Mouse (Mus musculus): ENCODE data around the gene Eif2ak3. TPM values are rescaled to one million over a fixed set of nuclear protein-coding genes. Genes with fewer than 3 reads are reported as not detected.

The Eif2ak3 gene
- total RNA-seq, 2 experiments from 2014 or later = 7.9 to 9.3 TPM

DNA sequence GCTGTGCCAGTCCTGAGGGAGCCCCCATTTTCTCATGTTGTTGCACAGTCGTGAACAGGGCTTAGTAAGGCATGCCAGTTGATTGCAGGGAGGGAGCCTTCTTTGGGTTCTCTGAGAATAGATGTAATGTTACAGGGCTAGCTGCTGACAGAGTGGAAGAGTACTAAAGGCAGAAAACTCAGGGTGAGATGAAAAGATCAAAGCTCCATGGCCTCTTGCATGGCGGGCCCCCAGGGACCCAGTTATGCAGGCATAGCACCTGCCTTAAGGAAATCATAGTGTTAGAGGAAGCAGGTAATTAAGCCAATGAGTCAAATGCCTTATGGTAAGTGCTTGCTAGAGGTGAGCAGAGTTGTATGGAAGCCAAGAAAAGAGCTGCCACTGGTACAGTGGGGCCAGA lies 14.9 kb upstream of the Eif2ak3 start:
- intact Hi-C loops (cut with DNase I) = no loop called here
- DNase-seq (ENCODE audit: low spot score) = no peak

DNA sequence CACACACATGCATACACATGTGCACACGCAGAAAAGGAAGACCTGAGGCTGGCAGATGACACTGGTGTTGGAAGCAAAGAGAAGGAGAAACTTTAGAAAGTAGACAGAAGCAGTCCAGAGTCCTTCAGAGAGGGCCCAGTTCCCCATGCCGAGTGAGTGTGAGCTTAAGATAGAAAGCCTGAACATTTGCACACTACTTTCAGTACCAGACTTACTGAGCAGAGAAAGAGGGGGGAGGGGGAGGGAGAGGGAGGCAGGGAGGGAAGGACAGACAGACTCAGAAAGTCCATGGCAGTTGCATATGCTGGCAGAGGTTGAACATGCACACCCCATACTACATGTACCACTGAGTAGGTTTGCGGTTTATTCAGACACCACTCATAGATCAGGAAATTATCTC lies 13.8 kb upstream of the Eif2ak3 start:
- intact Hi-C loops (cut with DNase I) = no loop called here
- no peak for DNase-seq (ENCODE audit: low spot score)

DNA sequence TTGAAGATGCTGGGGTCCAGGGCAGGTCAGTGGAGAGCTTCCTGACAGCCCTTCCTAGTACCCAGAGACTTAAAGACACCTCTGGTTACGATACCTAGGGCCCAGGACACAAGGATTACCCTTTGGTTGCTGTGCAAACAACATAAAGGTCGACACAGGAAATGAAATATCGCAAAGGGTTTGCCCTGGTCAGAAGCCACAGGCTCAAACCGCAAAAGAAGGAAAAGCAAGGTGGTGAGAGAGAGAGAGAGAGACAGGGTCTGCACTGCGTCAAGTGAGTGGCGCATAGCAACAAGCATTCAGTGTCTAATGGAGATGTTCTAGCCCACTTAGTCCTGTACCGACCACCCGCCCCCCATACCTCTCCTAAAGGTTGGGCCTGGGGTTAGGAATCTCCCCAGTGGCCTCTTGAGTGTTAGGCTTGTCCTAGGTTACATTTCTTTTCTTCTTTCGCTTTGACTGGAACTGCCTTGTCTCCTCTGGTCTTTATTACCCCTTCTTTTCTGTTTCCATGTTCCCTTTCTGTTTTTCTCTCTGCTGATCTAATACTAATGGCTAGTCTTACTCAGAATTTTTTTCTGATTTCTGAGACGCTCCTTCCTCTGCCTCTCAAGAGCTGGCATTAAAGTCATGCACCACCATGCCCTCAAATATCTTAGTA lies 13.0 kb upstream of the Eif2ak3 start:
- intact Hi-C loops (cut with DNase I) = no loop called here
- DNase-seq (ENCODE audit: low spot score) = no peak

DNA sequence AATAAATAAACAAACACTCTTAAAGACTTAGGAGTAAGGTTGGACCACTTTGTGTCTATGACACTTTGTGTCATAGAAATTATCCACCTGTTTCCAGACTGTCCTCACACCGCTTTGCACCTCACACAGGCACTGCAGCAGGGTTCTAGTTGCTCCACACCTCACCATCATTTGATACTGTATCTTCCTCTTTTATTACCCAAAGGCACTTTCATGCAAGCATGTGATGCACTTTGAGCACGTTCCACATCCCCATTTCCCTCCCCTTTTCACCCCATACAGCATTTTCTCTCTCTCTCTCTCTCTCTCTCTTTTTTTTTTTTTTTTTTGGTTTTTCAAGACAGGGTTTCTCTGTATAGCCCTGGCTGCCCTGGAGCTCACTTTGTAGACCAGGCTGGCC lies 7.0 kb upstream of the Eif2ak3 start:
- DNase-seq (ENCODE audit: low spot score) = no peak
- intact Hi-C loops (cut with DNase I) = no loop called here

- intact Hi-C loops (cut with DNase I) = no loop called here
- no peak for DNase-seq (ENCODE audit: low spot score)
Observed at GRCm38 (mm10) chr6:70838532-70838931, 5.8 kb upstream of the Eif2ak3 start.

- intact Hi-C loops (cut with DNase I) = loop anchor here (2.0 kb wide), 1 partner anchor 15 kb away; no protein-coding TSS in a partner anchor
- no peak for DNase-seq (ENCODE audit: low spot score)
Observed at GRCm38 (mm10) chr6:70840281-70840680, 4.0 kb upstream of the Eif2ak3 start.

GRCm38 (mm10) chr6:70842991-70843390 lies 1.3 kb upstream of the Eif2ak3 start:
- no peak for DNase-seq (ENCODE audit: low spot score)
- intact Hi-C loops (cut with DNase I) = loop anchor here (2.0 kb wide), 1 partner anchor 30 kb away; no protein-coding TSS in a partner anchor

GRCm38 (mm10) chr6:70844896-70845646 lies 756 bp downstream of the Eif2ak3 start:
- intact Hi-C loops (cut with DNase I) = loop anchor here (2.0 kb wide), 1 partner anchor 36 kb away; no protein-coding TSS in a partner anchor

GRCm38 (mm10) chr6:70847386-70847785 lies 3.1 kb downstream of the Eif2ak3 start:
- intact Hi-C loops (cut with DNase I) = no loop called here
- DNase-seq (ENCODE audit: low spot score) = no peak

More at GRCm38 (mm10) chr6:70844896-70845646, 756 bp downstream of the Eif2ak3 start:
- DNase-seq (ENCODE audit: low spot score) = no peak

GRCm38 (mm10) chr6:70853371-70853770 lies 9.1 kb downstream of the Eif2ak3 start:
- DNase-seq (ENCODE audit: low spot score) = no peak
- intact Hi-C loops (cut with DNase I) = no loop called here

GRCm38 (mm10) chr6:70855529-70856309 lies 11.4 kb downstream of the Eif2ak3 start:
- DNase-seq (ENCODE audit: low spot score) = no peak
- intact Hi-C loops (cut with DNase I) = no loop called here

DNA sequence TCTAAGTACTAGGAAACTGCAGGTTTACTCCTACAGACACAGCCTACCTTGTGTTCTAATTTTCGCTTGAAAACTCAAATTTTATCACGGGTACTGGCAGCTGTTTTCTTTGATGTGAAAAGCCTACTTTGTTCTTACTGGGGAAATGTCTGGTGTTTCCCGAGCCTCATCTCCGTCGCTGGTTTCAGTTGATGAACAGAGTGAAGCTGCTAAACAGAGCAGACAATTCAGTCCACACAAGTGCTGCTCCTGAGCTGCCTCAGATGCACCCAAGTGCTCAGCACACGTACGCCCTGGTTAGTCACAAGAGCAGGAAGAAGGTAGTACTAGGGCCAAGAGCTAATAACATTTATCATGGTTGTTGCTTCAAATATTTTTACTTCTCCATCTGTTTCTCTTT lies 18.4 kb downstream of the Eif2ak3 start:
- intact Hi-C loops (cut with DNase I) = no loop called here
- DNase-seq (ENCODE audit: low spot score) = no peak

DNA sequence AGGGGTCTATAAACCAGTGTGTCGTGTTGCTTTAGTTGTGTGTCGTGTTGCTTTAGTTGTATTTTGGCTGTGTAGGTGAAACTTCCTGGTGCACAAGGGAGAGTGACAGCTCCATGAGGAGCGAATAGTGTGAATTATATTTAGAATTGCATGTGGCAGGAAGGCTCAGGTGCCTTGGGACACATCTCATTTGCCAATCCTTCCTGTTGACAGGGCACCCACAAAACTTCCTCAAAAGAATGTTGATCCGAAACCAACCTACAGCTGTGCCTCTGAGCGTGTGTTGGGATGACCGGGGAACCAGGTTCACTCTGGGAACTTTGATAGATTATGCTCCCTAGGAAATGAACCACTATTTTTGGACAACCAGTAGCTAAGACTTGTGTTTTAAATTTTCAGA lies 20.0 kb downstream of the Eif2ak3 start:
- intact Hi-C loops (cut with DNase I) = no loop called here
- no peak for DNase-seq (ENCODE audit: low spot score)

DNA sequence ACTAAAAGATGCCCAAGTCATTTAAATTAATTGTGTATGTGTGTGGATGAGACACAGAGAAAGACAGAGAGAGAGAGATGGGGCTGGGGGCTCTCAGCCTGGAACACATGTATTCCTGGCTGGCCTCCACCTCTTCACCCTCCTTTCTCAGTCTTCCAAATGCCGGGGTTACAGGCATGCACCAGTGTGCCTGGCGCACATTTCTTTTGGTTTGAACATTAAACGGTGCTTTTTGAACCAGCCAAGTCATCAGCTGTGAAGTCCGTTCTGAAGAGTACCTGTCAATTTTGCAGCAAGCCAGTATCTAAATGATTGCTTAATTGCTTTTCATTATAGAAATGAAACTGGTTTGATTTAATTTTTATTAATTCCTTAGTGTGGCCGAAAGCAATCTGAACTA lies 22.4 kb downstream of the Eif2ak3 start:
- DNase-seq (ENCODE audit: low spot score) = no peak
- intact Hi-C loops (cut with DNase I) = no loop called here

- DNase-seq (ENCODE audit: low spot score) = no peak
- intact Hi-C loops (cut with DNase I) = no loop called here
Observed at GRCm38 (mm10) chr6:70867297-70867696, 23.0 kb downstream of the Eif2ak3 start.

DNA sequence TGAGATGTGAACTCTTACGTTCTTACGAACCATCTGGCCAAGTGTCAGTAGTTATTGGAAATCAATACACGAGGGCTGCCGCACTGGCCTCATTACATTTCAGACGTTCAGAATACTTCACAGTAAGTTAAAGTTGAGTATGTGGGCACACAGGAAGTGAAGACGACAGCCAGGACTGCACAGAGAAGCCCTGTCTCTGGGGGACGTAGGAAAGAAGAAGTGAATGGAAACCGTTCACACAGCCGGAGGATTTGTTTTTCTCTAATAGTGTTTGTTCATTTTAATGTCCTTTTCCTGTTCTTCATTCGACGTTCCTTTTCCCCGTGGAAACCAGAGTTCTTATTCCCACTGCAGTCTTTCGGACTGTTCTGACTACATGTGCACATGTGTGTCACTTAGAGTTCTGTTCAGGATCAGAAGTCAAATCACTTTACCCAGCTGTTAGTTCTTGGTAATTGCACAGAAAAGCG lies 27.2 kb downstream of the Eif2ak3 start:
- DNase-seq (ENCODE audit: low spot score) = no peak
- intact Hi-C loops (cut with DNase I) = no loop called here

- no peak for DNase-seq (ENCODE audit: low spot score)
- intact Hi-C loops (cut with DNase I) = no loop called here
Observed at GRCm38 (mm10) chr6:70872128-70872527, 27.8 kb downstream of the Eif2ak3 start.

DNA sequence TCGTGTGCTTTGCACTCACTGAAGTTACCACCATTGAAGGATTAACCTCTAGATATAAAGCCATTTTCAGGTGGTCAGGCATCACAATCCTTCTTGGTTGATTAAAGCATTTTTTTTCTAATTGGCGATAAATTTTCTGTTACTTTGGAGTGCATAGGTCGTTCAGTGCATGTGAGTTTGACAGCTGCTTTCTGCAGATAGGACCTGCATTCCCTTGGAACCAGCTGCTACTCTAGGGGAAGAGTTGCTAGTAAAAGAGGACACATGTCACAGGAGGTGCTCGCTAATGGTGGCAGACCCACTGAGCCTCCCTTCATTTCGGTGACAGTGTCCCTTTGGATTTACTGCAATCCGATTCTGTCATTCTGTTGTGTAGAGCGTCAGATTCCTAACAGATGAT lies 28.3 kb downstream of the Eif2ak3 start:
- DNase-seq (ENCODE audit: low spot score) = no peak
- intact Hi-C loops (cut with DNase I) = no loop called here

- DNase-seq (ENCODE audit: low spot score) = no peak
Observed at GRCm38 (mm10) chr6:70874035-70874775, 29.9 kb downstream of the Eif2ak3 start.

DNA sequence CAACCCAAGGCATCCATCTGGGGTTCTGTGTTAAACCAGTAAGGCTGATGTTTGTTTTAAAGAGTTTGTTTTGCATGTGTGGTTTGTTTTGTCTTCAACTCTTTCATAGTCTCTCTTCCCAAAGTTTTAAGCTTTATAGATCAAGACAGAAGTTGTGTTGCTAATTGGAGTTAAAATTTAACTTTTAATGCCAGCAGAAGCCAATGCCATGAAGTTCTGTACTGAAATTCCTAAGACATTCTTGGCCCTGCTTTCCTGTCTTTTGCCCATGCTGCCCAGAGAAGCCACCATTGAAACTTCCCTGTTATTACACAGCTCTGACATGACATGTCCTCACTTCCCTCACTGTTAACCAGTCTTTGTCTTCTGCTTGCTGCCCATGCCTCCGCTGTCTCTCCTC lies 30.7 kb downstream of the Eif2ak3 start:
- intact Hi-C loops (cut with DNase I) = loop anchor here (5.0 kb wide), 1 partner anchor 163 kb away; no protein-coding TSS in a partner anchor
- no peak for DNase-seq (ENCODE audit: low spot score)

More at GRCm38 (mm10) chr6:70874035-70874775, 29.9 kb downstream of the Eif2ak3 start:
- intact Hi-C loops (cut with DNase I) = no loop called here
